Mouse (Mus musculus) lung, postnatal 14 days (tissue): ENCODE measurements around the gene Mrpl52.
A peak's percentile ranks its signal among the peaks of the same experiment; 100 is the strongest.

ENCODE experiments used
- DNase-seq: peaks from one replicate; pipeline ENCODE4 v3.0.0; 2021

Mrpl52 gene

DNA sequence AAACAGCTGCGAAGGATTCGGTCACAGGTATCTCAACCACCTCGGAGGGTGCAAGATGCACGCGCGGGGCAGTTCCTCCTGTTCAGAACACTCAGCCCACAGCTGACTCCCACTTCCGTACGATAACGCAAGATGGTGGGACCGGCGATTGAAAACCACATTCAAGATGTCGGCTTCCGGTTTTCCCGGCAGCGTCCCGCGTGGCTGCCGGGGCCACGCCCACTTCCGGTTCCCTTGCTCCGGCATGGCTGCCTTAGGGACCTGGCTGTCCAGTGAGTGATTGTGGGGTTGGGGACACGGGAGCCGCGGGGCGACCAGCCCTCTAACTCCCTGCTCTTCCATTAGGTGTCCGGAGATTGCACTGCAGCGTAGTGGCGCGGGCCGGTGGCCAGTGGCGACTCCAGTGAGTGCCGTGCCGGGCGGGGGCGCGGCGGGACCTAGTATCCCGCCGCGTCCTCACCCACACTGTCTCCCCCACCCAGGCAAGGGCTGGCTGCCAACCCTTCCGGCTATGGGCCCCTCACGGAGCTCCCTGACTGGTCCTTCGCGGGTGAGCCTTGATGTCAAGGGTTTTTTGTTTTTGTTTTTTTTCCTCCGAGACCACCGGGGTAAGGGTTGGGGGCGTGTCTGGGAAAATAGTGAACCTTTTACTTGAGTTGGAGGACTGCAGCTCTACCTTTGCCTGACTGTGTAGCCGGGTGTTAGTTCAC is at the start of gene Mrpl52:
Gene Mrpl52 (plus strand): TSS at position 221 of the 710 bp plus-strand sequence.
- peak; percentile 94 for DNase-seq

GRCm38 (mm10) chr14:54377166-54377565 is 49.5 kb upstream of the Mrpl52 start:
- DNase-seq, result no peak

GRCm38 (mm10) chr14:54379571-54379970 is 47.1 kb upstream of the Mrpl52 start:
- DNase-seq, result no peak

DNA sequence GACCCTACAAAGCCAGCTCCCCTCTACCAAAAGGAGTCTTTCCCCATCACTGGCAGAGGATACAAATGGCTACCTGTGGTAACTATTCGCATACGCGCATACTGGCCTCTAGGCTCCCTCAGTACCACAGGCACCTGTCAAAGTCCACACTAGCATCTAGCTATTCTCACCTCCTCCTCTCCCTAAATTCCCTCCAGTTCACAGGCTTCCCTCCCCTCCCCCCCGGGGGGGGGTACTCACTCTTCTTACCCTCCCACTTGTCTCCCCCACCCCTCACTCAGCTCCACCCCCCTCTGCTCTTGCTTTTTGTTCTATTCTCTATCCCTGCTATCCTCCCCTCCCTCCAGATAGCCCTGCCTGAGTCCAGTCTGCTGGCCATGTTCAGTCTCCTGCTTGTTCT is 46.1 kb upstream of the Mrpl52 start:
- no peak for DNase-seq

DNA sequence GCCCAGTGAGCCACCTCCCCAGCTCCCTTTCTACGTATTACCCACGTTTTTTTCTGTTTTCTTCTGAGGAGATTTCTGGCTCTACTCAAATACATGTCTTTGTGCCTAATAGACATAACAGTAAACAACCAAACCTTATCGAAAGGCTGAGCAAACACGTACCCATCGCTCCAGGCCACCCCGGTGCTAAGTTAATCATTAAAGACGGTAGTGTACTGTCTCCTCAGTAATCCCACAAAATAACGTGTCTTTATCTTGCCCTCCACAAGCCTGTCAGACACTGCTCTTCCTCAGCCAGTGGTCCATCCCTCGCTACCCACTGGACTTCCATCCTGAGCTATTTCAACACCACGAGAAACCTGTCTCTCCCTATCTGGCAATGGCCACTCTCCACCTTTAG is 44.9 kb upstream of the Mrpl52 start:
- no peak for DNase-seq

GRCm38 (mm10) chr14:54382641-54383040 is 44.1 kb upstream of the Mrpl52 start:
- no peak for DNase-seq

- no peak for DNase-seq
Observed at GRCm38 (mm10) chr14:54383355-54383771, 43.3 kb upstream of the Mrpl52 start.

DNA sequence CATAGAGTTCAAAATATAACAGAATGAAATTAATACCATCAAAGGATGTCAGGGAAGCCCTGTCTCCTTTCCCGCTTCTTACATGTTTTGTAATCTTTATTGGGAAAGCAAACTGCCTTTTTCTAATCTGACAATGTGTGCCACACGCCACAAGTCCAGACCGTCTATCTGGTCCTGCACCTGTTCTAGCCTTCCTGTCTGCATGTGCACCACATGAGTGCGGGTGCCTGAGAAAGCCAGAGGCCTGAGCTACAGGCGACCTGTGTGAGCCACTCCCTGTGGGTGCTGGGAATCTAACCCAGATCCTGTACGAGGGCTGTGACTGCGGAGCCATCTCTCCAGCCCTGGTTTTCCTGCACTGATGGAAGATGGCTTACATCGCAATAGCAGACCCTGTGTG is 42.3 kb upstream of the Mrpl52 start:
- no peak for DNase-seq

DNA sequence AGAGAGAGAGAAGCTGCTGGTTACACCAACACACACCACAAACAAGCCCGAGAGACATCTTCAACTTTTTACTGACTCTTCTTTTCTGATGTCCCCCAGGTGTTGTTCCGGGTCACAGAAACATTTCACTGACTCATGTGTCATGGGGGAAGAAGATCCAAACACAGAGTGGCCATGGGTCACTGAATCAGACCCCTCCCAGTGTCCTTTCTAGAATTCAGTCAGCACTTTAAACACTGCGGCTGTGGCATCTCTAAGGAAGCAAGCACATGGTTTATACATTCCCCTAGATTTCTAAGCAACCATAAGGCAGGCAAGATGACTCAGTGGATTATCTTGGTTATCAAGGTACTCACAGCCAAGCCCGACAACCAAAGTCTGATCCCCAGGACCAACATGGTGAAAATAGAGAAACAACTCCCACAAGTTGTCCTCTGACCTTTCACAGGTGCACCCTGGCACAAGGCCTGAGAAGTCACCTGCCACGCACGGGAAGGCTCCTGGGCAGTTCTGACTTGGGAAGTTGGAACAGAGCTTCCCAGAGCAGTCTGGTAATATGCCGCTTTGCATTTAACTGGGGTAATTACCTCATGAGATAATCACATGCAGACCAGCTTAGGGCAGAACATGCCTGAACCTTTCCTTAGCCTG is 40.6 kb upstream of the Mrpl52 start:
- DNase-seq, result no peak

DNA sequence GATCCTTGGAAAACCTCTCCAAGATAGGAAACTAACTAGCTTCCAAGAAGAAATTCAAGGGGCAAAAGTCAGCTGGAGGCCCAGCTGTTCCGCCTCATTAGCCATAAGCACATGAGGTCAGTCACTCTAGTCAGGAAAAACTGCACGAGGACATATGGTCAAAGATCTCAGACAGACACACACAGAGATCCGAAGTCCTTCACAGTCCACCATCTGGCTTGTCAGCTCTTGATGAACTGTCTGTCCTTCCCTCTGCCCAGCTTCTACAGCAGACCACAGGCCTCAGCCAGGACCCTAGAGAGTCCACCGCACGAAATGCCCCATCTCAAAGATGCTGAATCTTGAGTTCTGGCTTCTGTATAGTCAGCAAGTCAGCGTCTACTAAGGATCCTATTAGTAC is 39.2 kb upstream of the Mrpl52 start:
- no peak for DNase-seq

GRCm38 (mm10) chr14:54390843-54391242 is 35.9 kb upstream of the Mrpl52 start:
- DNase-seq, result no peak

DNA sequence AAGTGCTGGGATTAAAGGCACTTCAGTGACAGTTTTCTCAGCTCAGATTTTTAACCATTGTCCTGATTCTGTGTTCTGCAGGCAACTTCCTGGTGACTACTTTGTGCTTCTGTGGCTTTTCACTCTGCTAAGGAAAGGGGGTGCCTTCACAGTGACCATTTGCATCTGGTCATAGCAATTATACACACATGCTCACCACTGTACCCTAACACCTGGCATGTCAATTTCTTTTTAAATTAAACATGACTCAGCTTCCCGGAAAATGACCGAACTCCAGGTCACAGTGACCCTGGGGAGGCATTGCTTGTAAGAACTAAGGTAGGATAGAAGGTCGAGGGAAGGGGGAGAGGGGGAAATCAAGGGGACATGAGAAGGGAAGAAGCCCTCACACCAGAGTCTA is 32.9 kb upstream of the Mrpl52 start:
- no peak for DNase-seq

- DNase-seq, result no peak
Observed at GRCm38 (mm10) chr14:54394309-54394708, 32.4 kb upstream of the Mrpl52 start.

DNA sequence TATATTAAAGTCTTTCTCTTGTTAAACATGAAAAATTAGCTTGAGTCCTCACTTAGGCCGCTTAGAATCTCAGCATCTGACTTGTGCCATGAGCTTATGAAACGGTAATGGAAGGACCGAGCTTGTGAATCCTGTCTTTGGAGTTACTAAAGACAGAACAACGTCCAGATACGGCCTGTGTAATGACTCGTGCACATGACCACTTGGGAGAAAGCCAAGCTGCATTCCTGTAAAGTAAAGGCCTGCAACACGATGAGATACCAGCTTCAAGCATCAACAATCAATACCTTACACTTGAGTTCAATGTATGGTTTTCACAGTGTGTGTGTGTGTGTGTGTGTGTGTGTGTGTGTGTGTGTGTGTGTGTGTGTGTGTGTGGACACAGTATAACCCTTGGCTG is 30.0 kb upstream of the Mrpl52 start:
- no peak for DNase-seq

GRCm38 (mm10) chr14:54397872-54398527 is 28.7 kb upstream of the Mrpl52 start:
- DNase-seq, result no peak

DNA sequence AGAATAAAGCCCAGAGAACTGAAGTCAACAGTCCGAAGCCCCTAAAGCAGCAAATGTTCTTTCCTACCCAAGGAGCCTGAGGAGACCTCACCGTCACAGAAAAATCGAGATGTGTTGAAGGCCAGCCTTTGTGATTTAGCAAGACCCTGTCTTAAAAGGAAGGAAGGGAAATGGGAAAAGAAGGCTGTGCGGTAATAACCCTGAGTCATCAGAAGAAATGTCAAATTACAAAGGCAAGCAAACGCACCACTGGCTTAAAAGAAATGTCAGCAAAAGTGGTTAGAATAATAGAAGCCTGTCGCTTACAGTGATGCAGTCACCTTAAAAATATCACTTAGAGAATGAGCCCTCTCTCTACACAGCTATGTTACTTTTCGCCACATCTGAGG is 28.2 kb upstream of the Mrpl52 start:
- no peak for DNase-seq

DNA sequence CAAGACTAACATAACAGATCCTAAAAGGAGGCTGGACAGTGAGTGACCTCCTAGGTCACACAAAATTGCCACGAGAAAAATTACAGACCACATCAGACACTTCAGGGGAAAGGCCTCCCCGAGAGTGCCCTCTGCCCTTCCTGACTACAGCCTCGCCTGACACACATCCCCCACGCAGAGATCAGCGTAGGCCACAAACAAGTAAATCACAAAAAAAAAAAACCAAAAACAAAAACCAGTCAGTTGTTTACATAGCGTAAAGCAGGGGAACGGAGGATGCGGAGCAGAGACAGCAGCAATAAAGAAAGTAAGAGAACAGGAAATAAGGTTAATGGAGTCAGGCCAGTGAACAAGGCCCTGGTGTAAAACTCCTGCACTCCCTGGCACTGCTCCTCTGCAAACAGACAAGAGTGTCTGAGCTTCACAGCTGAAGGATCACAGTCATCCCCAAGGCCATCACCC is 27.8 kb upstream of the Mrpl52 start:
- DNase-seq, result no peak

DNA sequence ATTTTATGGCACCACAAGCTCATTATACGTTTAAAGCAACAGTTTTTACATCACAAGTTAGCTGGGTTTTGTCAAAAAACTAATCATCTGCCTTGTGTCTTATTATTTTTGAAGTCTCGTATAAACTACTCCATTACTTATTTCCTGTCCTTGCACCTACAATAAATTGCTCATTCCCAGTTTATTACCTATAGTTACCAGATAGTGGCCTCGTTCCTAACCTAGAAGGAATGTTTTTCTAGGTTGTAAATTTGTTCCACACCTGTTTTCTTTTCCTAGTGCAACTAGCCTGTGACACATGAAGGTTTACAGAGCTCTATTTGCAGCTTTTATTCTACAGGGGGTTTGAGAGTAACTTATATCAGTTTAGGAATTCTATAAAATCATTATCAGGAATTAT is 25.0 kb upstream of the Mrpl52 start:
- no peak for DNase-seq

DNA sequence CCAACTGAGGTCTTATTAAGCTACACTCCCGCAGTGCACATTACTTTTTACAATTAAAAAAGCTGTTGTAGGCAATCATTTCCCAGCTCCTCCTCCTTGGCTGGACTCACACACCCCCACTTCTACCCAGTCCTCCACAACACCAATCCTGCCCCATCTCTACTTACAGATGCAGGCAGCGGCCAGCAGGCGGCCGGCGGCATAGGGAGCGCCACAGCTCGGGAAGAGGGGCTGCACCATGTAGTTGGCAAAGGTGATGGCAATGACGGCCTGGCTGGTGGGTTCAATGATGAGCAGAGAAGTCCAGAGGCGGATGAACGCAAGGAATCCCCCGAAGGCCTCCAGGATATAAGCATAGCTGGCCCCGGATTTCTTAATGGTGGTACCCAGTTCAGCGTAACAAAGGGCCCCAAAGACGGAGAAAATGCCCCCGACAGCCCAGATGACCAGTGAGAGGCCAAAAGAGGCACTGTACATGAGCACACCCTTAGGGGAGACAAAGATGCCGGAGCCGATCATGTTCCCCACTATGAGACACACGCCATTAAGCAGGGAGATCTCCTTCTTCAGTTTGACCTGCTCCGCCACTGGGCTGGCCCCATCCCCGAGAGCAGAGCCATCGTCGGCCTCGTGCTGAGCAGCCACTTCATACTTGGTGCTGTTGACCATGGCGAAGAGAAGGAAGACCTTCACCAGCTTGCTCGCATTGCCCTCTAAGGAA is 18.2 kb upstream of the Mrpl52 start:
- DNase-seq, result no peak

DNA sequence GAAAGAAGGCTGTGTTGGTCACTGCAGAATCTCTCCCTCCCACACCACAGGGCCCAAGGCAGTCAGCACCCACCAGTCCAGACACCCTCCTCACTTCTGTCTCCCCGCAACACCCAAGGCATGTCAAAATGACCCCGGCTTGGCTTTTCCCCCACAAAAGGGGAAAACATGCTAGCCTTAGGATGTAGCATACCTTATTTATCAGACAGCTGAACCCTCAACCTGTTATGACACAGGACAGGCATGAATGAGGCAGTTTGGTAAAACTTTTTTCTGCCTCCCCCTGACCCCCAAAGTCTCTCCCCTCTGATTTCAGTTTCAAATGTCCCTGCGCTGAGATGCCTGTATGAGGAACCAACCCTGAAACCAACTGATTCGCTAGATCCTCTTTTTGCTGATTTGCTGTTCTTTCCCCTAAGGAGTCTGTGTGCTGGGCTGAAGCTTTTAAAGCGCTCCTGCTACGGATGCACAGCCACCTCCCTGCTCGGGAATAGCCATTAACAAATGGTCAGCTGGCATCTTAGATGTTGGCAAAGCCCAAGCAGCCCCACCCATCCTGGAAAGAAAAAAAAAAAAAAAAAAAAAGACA is 17.6 kb upstream of the Mrpl52 start:
- no peak for DNase-seq

GRCm38 (mm10) chr14:54409980-54410810 is 16.5 kb upstream of the Mrpl52 start:
- DNase-seq, result peak; percentile 58

DNA sequence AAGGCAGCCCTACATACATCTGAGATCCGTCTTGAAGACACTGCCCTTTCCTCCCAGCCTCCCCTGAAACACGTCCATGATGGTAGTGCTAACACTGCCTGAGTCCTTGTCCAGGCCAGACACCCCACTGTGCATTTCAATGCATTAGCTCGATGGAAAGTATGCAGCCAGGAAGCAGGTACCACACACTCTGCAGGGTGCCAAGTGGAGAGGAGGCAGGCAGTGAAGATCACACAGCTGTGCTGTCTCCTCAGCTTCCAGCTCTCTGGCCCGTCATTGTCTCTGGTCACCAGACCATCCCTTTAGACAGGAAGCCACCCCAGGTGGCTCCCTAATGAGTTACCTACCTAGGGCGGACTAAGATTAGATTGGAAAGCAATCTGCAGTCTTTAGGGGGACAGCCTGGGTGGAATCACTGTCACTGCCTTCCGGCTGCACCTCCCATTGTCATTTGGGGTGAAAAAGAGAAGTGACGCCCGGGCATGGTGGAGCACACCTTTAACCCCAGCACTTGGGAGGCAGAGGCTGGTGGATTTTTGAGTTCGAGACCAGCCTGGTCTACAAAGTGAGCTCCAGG is 14.6 kb upstream of the Mrpl52 start:
- no peak for DNase-seq
